ENCODE assay signal across 20 mouse cellular contexts in the genomic region with DNA sequence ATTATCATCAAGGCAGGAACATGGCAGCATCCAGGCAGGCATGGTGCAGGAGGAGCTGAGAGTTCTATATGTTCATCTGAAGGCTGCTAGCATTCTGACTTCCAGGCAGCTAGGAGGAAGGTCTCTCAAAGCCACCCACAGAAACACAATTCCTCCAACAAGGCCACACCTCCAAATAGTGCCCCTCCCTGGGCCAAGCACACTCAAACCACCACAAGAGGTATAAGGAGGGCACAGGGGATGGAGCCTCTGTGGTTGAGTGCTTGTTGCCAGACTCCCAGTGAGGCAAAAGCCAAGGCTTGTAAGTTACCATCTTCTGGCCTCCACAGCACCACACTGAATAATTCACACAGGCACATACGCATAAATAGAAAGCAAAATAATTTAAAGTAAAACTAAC.
"Had no signal": no experiment of that assay in that cellular context is flagged by ENCODE, and none has a peak within 500 bp of the region (broad histone marks: within the 10 kb centered on the region; RNA-seq: fewer than 3 reads in every experiment).

No protein-coding gene starts in this region.

- H3K36me3 ChIP-seq: limb, embryonic 15.5 days; liver, embryonic 12.5 days; midbrain, embryonic 10.5 days; midbrain, embryonic 13.5 days; midbrain, embryonic 15.5 days; neural tube, embryonic 13.5 days; neural tube, embryonic 15.5 days; stomach, embryonic 15.5 days had no signal

- DNase-seq: lung, embryonic 14.5 days; retina, postnatal 1 day; right cerebral cortex, adult 18-20 months; right cerebral cortex, postnatal 25 days; right cerebral cortex, postnatal 4 days; spleen, adult 18-20 months; thymus, adult 2 months; thymus, postnatal 25 days; thymus, postnatal 4 days had no signal

- H3K9me3 ChIP-seq: limb, embryonic 15.5 days; liver, embryonic 12.5 days; midbrain, embryonic 10.5 days; midbrain, embryonic 13.5 days; midbrain, embryonic 15.5 days; neural tube, embryonic 13.5 days; neural tube, embryonic 15.5 days; stomach, embryonic 15.5 days had no signal

- ATAC-seq: liver, embryonic 12.5 days; midbrain, embryonic 13.5 days; midbrain, embryonic 15.5 days had no signal

- H3K4me2 ChIP-seq: limb, embryonic 15.5 days; liver, embryonic 12.5 days; lung, embryonic 14.5 days; midbrain, embryonic 13.5 days; midbrain, embryonic 15.5 days; neural tube, embryonic 13.5 days; neural tube, embryonic 15.5 days; stomach, embryonic 15.5 days had no signal

- H3K27me3 ChIP-seq: limb, embryonic 15.5 days; liver, embryonic 12.5 days; midbrain, embryonic 13.5 days; midbrain, embryonic 15.5 days; neural tube, embryonic 13.5 days; neural tube, embryonic 15.5 days; stomach, embryonic 15.5 days had no signal

- H3K4me3 ChIP-seq: limb, embryonic 15.5 days; liver, embryonic 12.5 days; midbrain, embryonic 10.5 days; midbrain, embryonic 13.5 days; midbrain, embryonic 15.5 days; myocyte; neural tube, embryonic 13.5 days; neural tube, embryonic 15.5 days; stomach, embryonic 15.5 days had no signal

- H3K9ac ChIP-seq: limb, embryonic 15.5 days; liver, embryonic 12.5 days; liver, embryonic 14.5 days; lung, embryonic 14.5 days; midbrain, embryonic 13.5 days; midbrain, embryonic 15.5 days; neural tube, embryonic 13.5 days; neural tube, embryonic 15.5 days; stomach, embryonic 15.5 days had no signal

- H3K27ac ChIP-seq: limb, embryonic 15.5 days; liver, embryonic 12.5 days; liver, embryonic 14.5 days; midbrain, embryonic 10.5 days; midbrain, embryonic 13.5 days; midbrain, embryonic 15.5 days; neural tube, embryonic 13.5 days; neural tube, embryonic 15.5 days; stomach, embryonic 15.5 days; stomach, postnatal 0 days had no signal
